Mouse (Mus musculus) brain, adult 2 months (tissue): ENCODE measurements at regions not wholly inside any gene's neighbourhood (a gene's known extent, or its start where the extent isn't known, plus 50 kb on each side); places are given as distances from the start of the nearest gene placed in this dataset.

ENCODE experiments used
- DNase-seq: peaks from one replicate; pipeline ENCODE4 v3.0.0; 2011; ENCODE audit warnings: low read depth, low spot score

GRCm38 (mm10) chr6:143484941-143485340, 317.9 kb downstream of the Etnk1 start:
- no peak for DNase-seq

- no peak for DNase-seq
These were observed 320.0 kb downstream of the Etnk1 start for GRCm38 (mm10) chr6:143487003-143487402.

GRCm38 (mm10) chr6:143490019-143490418, 323.0 kb downstream of the Etnk1 start:
- no peak for DNase-seq

GRCm38 (mm10) chr6:143491380-143491779, 324.4 kb downstream of the Etnk1 start:
- no peak for DNase-seq

- DNase-seq: no peak
These were observed 326.5 kb downstream of the Etnk1 start for GRCm38 (mm10) chr6:143493543-143493942.

GRCm38 (mm10) chr6:143494341-143494740, 327.3 kb downstream of the Etnk1 start:
- DNase-seq: peak; percentile 11

GRCm38 (mm10) chr6:143494886-143495285, 327.9 kb downstream of the Etnk1 start:
- no peak for DNase-seq

- DNase-seq: no peak
These were observed 331.7 kb downstream of the Etnk1 start for GRCm38 (mm10) chr6:143498764-143499163.

GRCm38 (mm10) chr6:143499259-143500043, 332.4 kb downstream of the Etnk1 start:
- no peak for DNase-seq

- DNase-seq: peak; percentile 15
These were observed 335.8 kb downstream of the Etnk1 start for GRCm38 (mm10) chr6:143502803-143503202.

- DNase-seq: no peak
These were observed 336.9 kb downstream of the Etnk1 start for GRCm38 (mm10) chr6:143503953-143504352.

GRCm38 (mm10) chr6:143513459-143513858, 346.4 kb downstream of the Etnk1 start:
- no peak for DNase-seq

GRCm38 (mm10) chr6:143515137-143515536, 348.1 kb downstream of the Etnk1 start:
- DNase-seq: peak; percentile 11

- DNase-seq: no peak
These were observed 349.7 kb downstream of the Etnk1 start for GRCm38 (mm10) chr6:143516746-143517145.

GRCm38 (mm10) chr6:143518476-143518875, 351.5 kb downstream of the Etnk1 start:
- DNase-seq: peak; percentile 29

GRCm38 (mm10) chr6:143519668-143520067, 352.6 kb downstream of the Etnk1 start:
- DNase-seq: no peak

- no peak for DNase-seq
These were observed 358.1 kb downstream of the Etnk1 start for GRCm38 (mm10) chr6:143525092-143525491.

- no peak for DNase-seq
These were observed 361.9 kb downstream of the Etnk1 start for GRCm38 (mm10) chr6:143528898-143529297.

GRCm38 (mm10) chr6:143530372-143531224, 363.6 kb downstream of the Etnk1 start:
- no peak for DNase-seq

GRCm38 (mm10) chr6:143531477-143531876, 364.5 kb downstream of the Etnk1 start:
- peak; percentile 41 for DNase-seq

GRCm38 (mm10) chr6:143532380-143532779, 365.4 kb downstream of the Etnk1 start:
- no peak for DNase-seq

- peak; percentile 45 for DNase-seq
These were observed 368.2 kb downstream of the Etnk1 start for GRCm38 (mm10) chr6:143535265-143535664.

GRCm38 (mm10) chr6:143535726-143536125, 368.7 kb downstream of the Etnk1 start:
- peak; percentile 46 for DNase-seq
